9 mouse cellular contexts compared by ENCODE assay signal in genomic region chr14:36212830-36213229, GRCm38 (mm10).
A peak's percentile ranks its signal among the peaks of the same experiment; 100 is the strongest.
DNase-seq lines count a peak whose midpoint lies in the region; ATAC-seq and TF ChIP-seq lines count a peak whose summit lies in the region.
"Had no signal": no experiment of that assay in that cellular context is flagged by ENCODE, and none has a peak within 500 bp of the region (broad histone marks: within the 10 kb centered on the region; RNA-seq: fewer than 3 reads in every experiment).

No protein-coding gene starts in this region.

- no peak overlapping the region for H3K4me3 ChIP-seq in kidney, postnatal 0 days (replicated peaks; ENCODE audit: low read depth, low read length)
- no peak overlapping the region for H3K4me3 ChIP-seq in kidney, embryonic 15.5 days (replicated peaks)
- H3K4me3 ChIP-seq: erythroblast, embryonic 14.5 days had no signal

- H3K27me3 ChIP-seq in kidney, postnatal 0 days (ENCODE audit: insufficient read depth, low read length), result no peaks in the 10 kb centered on the region
- no peaks in the 10 kb centered on the region for H3K27me3 ChIP-seq in kidney, embryonic 15.5 days

- no peak overlapping the region for H3K4me2 ChIP-seq in kidney, postnatal 0 days (ENCODE audit: low read length)
- no peak overlapping the region for H3K4me2 ChIP-seq in kidney, embryonic 15.5 days

- no peaks in the 10 kb centered on the region for H3K4me1 ChIP-seq in kidney, postnatal 0 days (replicated peaks; ENCODE audit: insufficient read depth, low read length)
- H3K4me1 ChIP-seq in kidney, embryonic 15.5 days, result no peaks in the 10 kb centered on the region

- WGBS in kidney, postnatal 0 days, result 43% methylated on average over 4 of the region's 4 CpGs
- WGBS in kidney, embryonic 15.5 days, result 42% methylated on average over 4 of the region's 4 CpGs

- no peaks in the 10 kb centered on the region for H3K36me3 ChIP-seq in kidney, postnatal 0 days (ENCODE audit: insufficient read depth, low read length)
- no peaks in the 10 kb centered on the region for H3K36me3 ChIP-seq in kidney, embryonic 15.5 days

- H3K27ac ChIP-seq in kidney, postnatal 0 days, result no peak overlapping the region
- no peak overlapping the region for H3K27ac ChIP-seq in kidney, embryonic 15.5 days

- TF ChIP-seq CTCF in kidney, postnatal 0 days (IDR thresholded peaks at IDR 0.05; ENCODE audit: low read depth), result peak; percentile 74

- H3K9ac ChIP-seq in kidney, postnatal 0 days (ENCODE audit: low read depth, low read length), result no peak overlapping the region
- H3K9ac ChIP-seq in kidney, embryonic 15.5 days, result no peak overlapping the region

- ATAC-seq in kidney, postnatal 0 days (replicated peaks; ENCODE audit: low FRiP score, low read depth), result no peak
- ATAC-seq in kidney, embryonic 15.5 days (replicated peaks; ENCODE audit: low FRiP score), result no peak

- DNase-seq in kidney, postnatal 0 days (ENCODE audit: low spot score), result peak; percentile 67
- DNase-seq in adipocyte (ENCODE audit: low spot score), result peak; percentile 13
- DNase-seq in cerebellum, postnatal 36 days, result peak; percentile 45 to 47
- peak; percentile 6 for DNase-seq in gastrocnemius, postnatal 25 days
- peak; percentile 76 to 79 for DNase-seq in left cerebral cortex, postnatal 25 days (ENCODE audit: low spot score in 2 of 2)
- peak; percentile 79 to 83 for DNase-seq in right cerebral cortex, adult 2 months (ENCODE audit: low spot score in 2 of 2)
- DNase-seq in c-Kit-positive CD71-positive TER-119-positive erythroid progenitor cells, embryonic 14.5 days (ENCODE audit: low spot score), result no peak

- H3K9me3 ChIP-seq in kidney, postnatal 0 days (replicated peaks; ENCODE audit: low read length), result no peaks in the 10 kb centered on the region
- H3K9me3 ChIP-seq in kidney, embryonic 15.5 days (replicated peaks), result no peaks in the 10 kb centered on the region

- intact Hi-C loops in left cerebral cortex, postnatal 25 days (cut with DNase I), result loop anchor here (5.0 kb wide), 1 partner anchor 1391 kb away; the partner anchor contains the start of gene Grid1
